In genomic region chr3:95654371-95654770, GRCm38 (mm10) we compare ENCODE assay signal across 1 mouse cellular context.
TF ChIP-seq lines count a peak whose summit lies in the region.

No protein-coding gene starts in this region.

TF ChIP-seq in CH12.LX, 34 proteins besides CTCF, POLR2A, EP300 and RAD21:
- TF ChIP-seq MAX (IDR thresholded peaks at IDR 0.05; ENCODE audit: low read length): 0 out of 2 replicates have a peak, but pooled peaks have one; percentile 19
